Mouse (Mus musculus): ENCODE measurements around the gene Fmnl3. TPM values are rescaled to one million over a fixed set of nuclear protein-coding genes. Genes with fewer than 3 reads are reported as not detected.

Fmnl3 gene
- polyA plus RNA-seq, 1 experiment, result 10.7 TPM

DNA sequence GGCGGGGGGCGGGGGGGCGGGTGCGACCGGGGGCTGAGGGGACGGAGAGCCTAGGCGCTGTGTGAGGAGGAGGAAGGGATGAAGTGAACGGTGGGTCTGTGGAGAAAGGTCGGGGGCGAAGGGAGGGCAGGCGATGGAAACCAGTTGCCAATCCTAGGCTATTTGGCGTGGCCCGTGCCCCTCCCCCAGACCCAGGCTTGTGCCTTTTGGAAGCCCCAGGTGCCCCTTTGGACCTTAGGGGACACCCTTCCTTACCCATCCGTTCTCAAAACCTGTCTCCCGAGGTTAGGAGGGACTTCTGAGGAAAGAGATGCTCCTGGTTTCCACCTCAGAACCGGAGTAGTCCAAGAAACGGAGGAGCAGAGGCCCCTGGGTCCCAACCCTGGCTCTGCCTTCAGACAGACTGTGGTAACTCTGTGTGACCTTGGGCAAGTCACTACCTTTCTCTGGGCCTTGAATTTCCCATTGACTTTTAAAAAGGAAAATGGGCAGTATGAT lies 74.7 kb downstream of the Fmnl3 start, which contains the start of gene Fam186b:
TSS of gene Fam186b (minus strand) at position 405 of the 498 bp plus-strand sequence.
- WGBS, result 2% methylated on average over 16 of the region's 17 CpGs
- peak within 1 kb of the TSS; percentile 68 for H3K27ac ChIP-seq (ENCODE audit: insufficient read depth, low read length)
- H3K4me3 ChIP-seq (replicated peaks; ENCODE audit: insufficient read depth, low read depth, low read length), result peak within 1 kb of the TSS; percentile 98
- DNase-seq, result peak; percentile 45 to 55
- no peaks in the 10 kb centered on the region for H3K27me3 ChIP-seq (ENCODE audit: control insufficient read depth, insufficient read depth, low read length)
- no peak for TF ChIP-seq POLR2A (IDR thresholded peaks at IDR 0.05; ENCODE audit: borderline replicate concordance, insufficient read depth, low read length)
- TF ChIP-seq CTCF (IDR thresholded peaks at IDR 0.05; ENCODE audit: borderline replicate concordance, insufficient read depth, low read depth, low read length), result no peak
- H3K4me1 ChIP-seq (ENCODE audit: control insufficient read depth, insufficient read depth, low read length), result no peaks in the 10 kb centered on the region

DNA sequence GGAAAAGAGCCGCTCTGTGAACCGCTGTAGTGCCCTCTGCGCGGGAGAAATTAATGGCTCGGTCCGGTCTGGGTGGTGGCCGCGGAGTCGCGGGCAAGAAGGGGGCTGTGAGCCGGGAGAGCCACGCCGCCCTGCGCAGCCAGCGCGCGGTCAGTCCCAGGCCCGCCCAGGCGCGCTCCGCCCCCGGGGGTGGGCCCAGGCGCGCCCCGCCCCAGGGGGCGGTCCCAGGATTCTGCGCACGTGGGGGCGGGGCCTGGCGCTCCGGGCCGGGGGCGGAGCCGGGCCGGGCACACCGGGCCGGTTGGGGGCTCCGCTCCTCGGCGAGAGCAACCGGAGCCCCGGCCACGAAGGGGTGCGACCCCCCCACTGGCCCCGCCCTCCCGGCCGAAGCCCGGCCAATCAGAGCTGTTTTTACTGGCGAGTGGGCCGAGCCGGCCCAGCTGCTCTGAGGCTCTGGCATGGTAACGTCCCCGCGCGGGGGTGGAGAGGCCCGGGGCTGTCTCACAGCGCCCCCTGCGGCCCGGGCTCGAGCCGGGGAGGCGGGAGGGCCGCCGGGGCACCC lies 75.4 kb downstream of the Fmnl3 start, which contains the start of gene Prpf40b:
TSS of gene Prpf40b (plus strand) at position 275 of the 562 bp plus-strand sequence.
- Histone ChIP-seq H3K27me3 (ENCODE audit: control insufficient read depth, insufficient read depth, low read length) (no peaks in the 10 kb centered on the region), H3K4me3 (replicated peaks; ENCODE audit: insufficient read depth, low read depth, low read length) (peak within 1 kb of the TSS; percentile 98), H3K27ac (ENCODE audit: insufficient read depth, low read length) (peak within 1 kb of the TSS; percentile 68), H3K4me1 (ENCODE audit: control insufficient read depth, insufficient read depth, low read length) (no peaks in the 10 kb centered on the region)
- peak; percentile 93 to 94 for DNase-seq
- WGBS, result under 1% methylated on average over 53 of the region's 64 CpGs
- TF ChIP-seq CTCF (IDR thresholded peaks at IDR 0.05; ENCODE audit: borderline replicate concordance, insufficient read depth, low read depth, low read length) (no peak), POLR2A (IDR thresholded peaks at IDR 0.05; ENCODE audit: borderline replicate concordance, insufficient read depth, low read length) (peak; percentile 47; the same call in 1 of the 2 replicates)

DNA sequence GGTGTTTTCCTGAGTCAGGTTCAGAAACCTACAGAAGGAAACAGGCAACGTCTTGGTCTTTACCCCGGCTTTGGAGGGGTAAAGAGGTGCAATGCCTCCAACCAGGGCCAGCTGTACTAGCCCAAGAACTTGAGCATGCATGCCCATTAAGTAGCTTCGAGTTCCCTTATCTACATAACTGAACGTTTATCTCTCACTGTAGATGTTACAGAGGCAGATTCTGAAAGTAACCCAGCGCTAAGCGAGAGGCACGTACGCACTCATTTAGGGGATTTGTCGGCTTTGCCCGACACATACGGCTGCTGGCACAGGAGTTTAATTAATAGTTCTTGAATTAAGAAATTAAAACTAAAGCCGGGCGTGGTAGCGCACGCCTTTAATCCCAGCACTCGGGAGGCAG lies 76.0 kb downstream of the Fmnl3 start:
- no peaks in the 10 kb centered on the region for H3K27me3 ChIP-seq (ENCODE audit: control insufficient read depth, insufficient read depth, low read length)
- no peak overlapping the region for H3K27ac ChIP-seq (ENCODE audit: insufficient read depth, low read length)
- peak overlapping the region; percentile 98 for H3K4me3 ChIP-seq (replicated peaks; ENCODE audit: insufficient read depth, low read depth, low read length)
- TF ChIP-seq CTCF (IDR thresholded peaks at IDR 0.05; ENCODE audit: borderline replicate concordance, insufficient read depth, low read depth, low read length) (no peak), POLR2A (IDR thresholded peaks at IDR 0.05; ENCODE audit: borderline replicate concordance, insufficient read depth, low read length) (no peak)
- DNase-seq, result no peak
- no peaks in the 10 kb centered on the region for H3K4me1 ChIP-seq (ENCODE audit: control insufficient read depth, insufficient read depth, low read length)
- WGBS, result 9% methylated on average over 16 of the region's 16 CpGs

DNA sequence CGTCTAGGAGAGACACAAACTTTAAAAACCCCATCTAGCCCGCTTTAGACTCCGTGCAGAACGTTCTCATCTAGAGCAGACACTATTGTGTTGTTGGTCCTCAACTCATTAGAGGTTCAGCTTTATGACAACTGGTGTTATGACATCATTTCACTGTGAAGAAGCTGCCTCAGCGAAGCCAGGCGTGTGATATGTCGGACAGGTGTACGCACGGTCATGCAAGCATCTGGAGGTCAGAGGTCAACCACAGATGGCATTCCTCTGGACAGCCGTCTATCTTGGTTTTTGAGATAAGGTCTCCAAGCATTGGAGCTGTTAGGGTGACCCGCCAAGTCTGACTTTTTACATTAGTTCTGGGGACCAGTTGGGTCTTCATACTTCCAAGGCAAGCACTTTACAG lies 79.7 kb downstream of the Fmnl3 start:
- H3K27me3 ChIP-seq (ENCODE audit: control insufficient read depth, insufficient read depth, low read length), result no peaks in the 10 kb centered on the region
- H3K4me1 ChIP-seq (ENCODE audit: control insufficient read depth, insufficient read depth, low read length), result no peaks in the 10 kb centered on the region
- WGBS, result 91% methylated on average over 11 of the region's 11 CpGs
- TF ChIP-seq CTCF (IDR thresholded peaks at IDR 0.05; ENCODE audit: borderline replicate concordance, insufficient read depth, low read depth, low read length) (no peak), POLR2A (IDR thresholded peaks at IDR 0.05; ENCODE audit: borderline replicate concordance, insufficient read depth, low read length) (no peak)
- no peak overlapping the region for H3K27ac ChIP-seq (ENCODE audit: insufficient read depth, low read length)
- DNase-seq, result no peak
- H3K4me3 ChIP-seq (replicated peaks; ENCODE audit: insufficient read depth, low read depth, low read length), result no peak overlapping the region

DNA sequence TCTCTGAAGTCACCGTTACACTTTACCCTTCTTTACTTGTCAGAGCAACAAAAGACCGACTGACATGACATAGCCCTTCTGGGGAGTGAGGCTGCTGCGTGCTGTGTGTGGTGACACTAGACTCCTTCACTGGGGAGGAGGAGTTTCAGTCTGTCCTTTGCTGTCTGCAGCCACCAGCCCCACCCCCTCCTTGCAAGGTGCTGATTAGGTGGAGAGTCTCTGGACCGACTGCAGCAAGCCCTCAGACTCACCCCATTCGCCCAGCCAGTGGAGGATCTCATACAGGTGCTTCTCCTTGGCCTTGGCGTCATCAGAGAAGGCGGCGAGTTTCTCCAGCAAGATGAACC lies 85.1 kb downstream of the Fmnl3 start:
- no peak overlapping the region for H3K27ac ChIP-seq (ENCODE audit: insufficient read depth, low read length)
- TF ChIP-seq CTCF (IDR thresholded peaks at IDR 0.05; ENCODE audit: borderline replicate concordance, insufficient read depth, low read depth, low read length), result no peak
- TF ChIP-seq POLR2A (IDR thresholded peaks at IDR 0.05; ENCODE audit: borderline replicate concordance, insufficient read depth, low read length), result no peak
- H3K4me1 ChIP-seq (ENCODE audit: control insufficient read depth, insufficient read depth, low read length), result no peaks in the 10 kb centered on the region
- 60% methylated on average over 8 of the region's 8 CpGs for WGBS
- H3K4me3 ChIP-seq (replicated peaks; ENCODE audit: insufficient read depth, low read depth, low read length), result no peak overlapping the region
- no peaks in the 10 kb centered on the region for H3K27me3 ChIP-seq (ENCODE audit: control insufficient read depth, insufficient read depth, low read length)
- DNase-seq, result no peak

DNA sequence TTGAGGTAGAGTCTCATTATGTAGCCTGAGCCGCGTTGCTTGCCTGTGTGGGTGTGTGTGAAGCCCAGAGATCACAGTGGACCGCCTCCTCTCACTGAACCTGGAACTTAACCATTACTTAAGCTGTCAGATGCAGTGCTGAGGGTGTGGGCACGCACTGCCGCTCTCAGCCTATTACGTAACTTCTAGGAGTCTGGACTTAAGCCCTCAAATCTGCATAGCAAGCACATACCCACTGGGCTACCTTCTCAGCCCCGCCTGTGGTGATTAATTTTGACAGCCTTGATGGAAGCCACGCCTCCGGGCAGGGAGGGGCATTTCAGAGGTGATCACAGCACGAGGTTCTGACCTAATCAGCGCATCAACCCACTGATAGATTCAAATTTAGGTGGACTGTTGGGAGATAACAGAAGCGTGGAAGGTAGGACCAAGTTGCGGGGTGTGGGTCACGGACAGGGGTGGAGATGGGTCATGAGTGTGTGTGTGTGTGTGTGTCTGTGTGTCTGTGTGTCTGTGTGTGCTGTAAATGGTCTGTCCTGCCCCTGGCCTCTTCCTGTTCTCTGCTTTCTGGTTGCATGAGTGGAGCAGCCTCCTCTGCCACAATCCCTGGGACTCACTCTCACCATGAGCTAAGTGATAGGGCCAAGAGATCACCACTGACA lies 85.6 kb downstream of the Fmnl3 start:
- no peaks in the 10 kb centered on the region for H3K27me3 ChIP-seq (ENCODE audit: control insufficient read depth, insufficient read depth, low read length)
- H3K4me3 ChIP-seq (replicated peaks; ENCODE audit: insufficient read depth, low read depth, low read length), result no peak overlapping the region
- no peak for DNase-seq
- WGBS, result 54% methylated on average over 14 of the region's 14 CpGs
- H3K27ac ChIP-seq (ENCODE audit: insufficient read depth, low read length), result no peak overlapping the region
- TF ChIP-seq POLR2A (IDR thresholded peaks at IDR 0.05; ENCODE audit: borderline replicate concordance, insufficient read depth, low read length), result no peak
- TF ChIP-seq CTCF (IDR thresholded peaks at IDR 0.05; ENCODE audit: borderline replicate concordance, insufficient read depth, low read depth, low read length), result no peak
- no peaks in the 10 kb centered on the region for H3K4me1 ChIP-seq (ENCODE audit: control insufficient read depth, insufficient read depth, low read length)

DNA sequence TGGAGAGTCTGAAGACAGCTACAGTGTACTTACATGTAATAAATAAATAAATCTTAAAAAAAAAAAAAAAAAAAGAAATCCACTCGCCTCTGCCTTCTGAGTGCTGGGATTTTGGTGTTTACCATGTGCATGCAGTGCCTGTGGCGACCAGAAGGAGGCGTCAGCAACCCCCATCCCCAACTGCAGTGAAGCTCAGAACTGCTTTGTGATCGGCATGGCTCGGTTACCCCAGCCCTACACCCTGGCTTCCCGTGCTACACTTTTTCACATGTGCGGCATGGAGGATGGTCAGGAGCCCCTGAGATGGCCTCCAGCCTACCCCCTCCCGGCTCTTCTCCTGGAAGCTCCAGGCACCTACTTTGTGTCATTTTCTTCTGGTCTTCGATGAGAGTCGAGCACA lies 86.8 kb downstream of the Fmnl3 start:
- WGBS, result 65% methylated on average over 10 of the region's 10 CpGs
- TF ChIP-seq CTCF (IDR thresholded peaks at IDR 0.05; ENCODE audit: borderline replicate concordance, insufficient read depth, low read depth, low read length), result peak; percentile 27; the same call in 1 of the 2 replicates
- no peak for TF ChIP-seq POLR2A (IDR thresholded peaks at IDR 0.05; ENCODE audit: borderline replicate concordance, insufficient read depth, low read length)

DNA sequence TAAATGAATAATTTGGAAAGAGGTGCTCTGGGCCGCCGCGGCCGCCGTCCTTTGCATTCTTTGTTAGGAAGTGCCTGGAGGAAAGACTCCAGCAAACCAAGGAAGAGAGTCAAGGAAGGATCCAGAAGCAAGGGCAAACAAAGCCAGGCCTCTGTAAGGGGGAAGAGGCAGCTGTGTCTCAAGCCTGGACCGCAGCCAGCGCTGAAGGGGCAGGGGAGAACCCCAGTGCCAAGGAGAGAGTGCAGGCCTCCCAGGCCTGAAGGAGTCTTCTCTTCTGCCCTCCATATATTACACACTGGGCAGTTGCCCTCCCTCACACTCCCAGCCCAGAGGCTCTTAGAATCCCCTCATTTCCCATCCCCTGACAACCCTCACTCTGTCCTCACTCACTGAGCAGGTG lies 92.0 kb downstream of the Fmnl3 start:
- no peak for TF ChIP-seq POLR2A (IDR thresholded peaks at IDR 0.05; ENCODE audit: borderline replicate concordance, insufficient read depth, low read length)
- no peak for TF ChIP-seq CTCF (IDR thresholded peaks at IDR 0.05; ENCODE audit: borderline replicate concordance, insufficient read depth, low read depth, low read length)
- WGBS, result 64% methylated on average over 7 of the region's 7 CpGs
- Histone ChIP-seq H3K4me1 (ENCODE audit: control insufficient read depth, insufficient read depth, low read length) (no peaks in the 10 kb centered on the region), H3K27ac (ENCODE audit: insufficient read depth, low read length) (no peak overlapping the region), H3K4me3 (replicated peaks; ENCODE audit: insufficient read depth, low read depth, low read length) (no peak overlapping the region), H3K27me3 (ENCODE audit: control insufficient read depth, insufficient read depth, low read length) (no peaks in the 10 kb centered on the region)
- no peak for DNase-seq

More for the DNA sequence above, 86.8 kb downstream of the Fmnl3 start:
- Histone ChIP-seq H3K27ac (ENCODE audit: insufficient read depth, low read length) (no peak overlapping the region), H3K4me1 (ENCODE audit: control insufficient read depth, insufficient read depth, low read length) (no peaks in the 10 kb centered on the region), H3K27me3 (ENCODE audit: control insufficient read depth, insufficient read depth, low read length) (no peaks in the 10 kb centered on the region), H3K4me3 (replicated peaks; ENCODE audit: insufficient read depth, low read depth, low read length) (no peak overlapping the region)
- no peak for DNase-seq
